Mouse (Mus musculus) lung, embryonic 16.5 days (tissue): ENCODE results near the gene Cnpy3. TPM values are rescaled to one million over a fixed set of nuclear protein-coding genes. Genes with fewer than 3 reads are reported as not detected.

Source experiments
- ATAC-seq: fragments of 200-750 bp; cut with Nextera tagmentation; 2 replicates; pipeline ENCODE4 v1.8.0; 2017; ENCODE audit warnings: low read depth, mild to moderate bottlenecking, moderate library complexity
- H3K27ac ChIP-seq: fragments of 300-500 bp; sonication (generic); 2 replicates; pipeline ENCODE4 v1.5.1; 2014; ENCODE audit warnings: mild to moderate bottlenecking, control low read depth, low read length
- H3K27me3 ChIP-seq: fragments of 300-500 bp; sonication (generic); 2 replicates; pipeline ENCODE4 v1.6.1; 2014; ENCODE audit warnings: low read depth, low read length, mixed read lengths; ENCODE audit not compliant: control insufficient read depth, insufficient read depth
- H3K36me3 ChIP-seq: fragments of 300-500 bp; sonication (generic); 2 replicates; pipeline ENCODE4 v1.6.1; 2014; ENCODE audit warnings: low read length; ENCODE audit not compliant: control insufficient read depth, insufficient read depth
- H3K4me1 ChIP-seq: fragments of 300-500 bp; sonication (generic); replicated peaks from 2 replicates; pipeline ENCODE4 v1.6.1; 2014; ENCODE audit warnings: low read length, mixed read lengths; ENCODE audit not compliant: control insufficient read depth, insufficient read depth
- H3K4me2 ChIP-seq: fragments of 300-500 bp; sonication (generic); 2 replicates; pipeline ENCODE4 v1.6.1; 2014; ENCODE audit warnings: low read depth, low read length, control low read depth
- H3K4me3 ChIP-seq: fragments of 300-500 bp; sonication (generic); 2 replicates; pipeline ENCODE4 v1.5.1; 2014; ENCODE audit warnings: mild to moderate bottlenecking, low read length, control low read depth
- H3K9ac ChIP-seq: fragments of 300-500 bp; sonication (generic); 2 replicates; pipeline ENCODE4 v1.6.1; 2014; ENCODE audit warnings: low read length, control low read depth
- H3K9me3 ChIP-seq: fragments of 300-500 bp; sonication (generic); 2 replicates; pipeline ENCODE4 v1.6.1; 2016; ENCODE audit warnings: low read length; ENCODE audit not compliant: control insufficient read depth
- WGBS: fragments of 180-500 bp; shearing (Covaris S2); extraction: QIAGEN DNeasy Blood & Tissue Kit; methylation state at CpG from one replicate; pipeline ENCODE4 v1.1.7; 2014; 5-methylcytosine and 5-hydroxymethylcytosine counted together
- polyA plus RNA-seq: library from polyadenylated mRNA; unstranded; fragments of >200 nt; fragmentation: Nextera tagmentation; extraction: Ambion mirVana; gene quantifications from 2 replicates; pipeline ENCODE4 v1.2.1, GENCODE M21; 2015

The Cnpy3 gene
- polyA plus RNA-seq, 1 experiment from 2014 or later, result 79.0 TPM

DNA sequence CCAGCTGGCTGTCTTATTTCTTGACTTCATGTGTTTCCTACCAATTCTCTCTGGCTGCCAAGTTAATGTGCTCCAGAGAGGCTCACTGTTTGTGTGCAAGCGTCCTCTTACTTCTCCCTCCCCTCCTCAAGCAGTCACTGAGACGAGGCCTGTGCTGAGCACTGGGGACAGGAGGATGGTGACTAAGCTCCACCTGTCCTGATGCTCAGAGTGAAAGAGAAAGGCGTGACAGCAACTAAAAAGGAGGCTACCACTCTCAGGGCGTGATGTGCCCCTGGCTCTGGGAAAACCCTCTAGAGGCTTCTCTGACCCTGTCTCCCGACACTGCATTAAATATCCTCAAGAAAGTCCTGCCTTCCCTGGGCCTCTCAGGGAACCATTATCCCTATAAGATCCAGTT is 2.7 kb downstream of the Cnpy3 start:
- no peak overlapping the region for H3K9ac ChIP-seq
- H3K4me2 ChIP-seq, result no peak overlapping the region
- no peaks in the 10 kb centered on the region for H3K9me3 ChIP-seq
- H3K4me1 ChIP-seq, result peaks cover 12% of the 10 kb centered on the region
- 87% methylated on average over 5 of the region's 5 CpGs for WGBS
- no peaks in the 10 kb centered on the region for H3K27me3 ChIP-seq
- H3K4me3 ChIP-seq, result no peak overlapping the region
- H3K27ac ChIP-seq, result no peak overlapping the region
- peaks cover 5% of the 10 kb centered on the region; the same call in 1 of the 2 replicates for H3K36me3 ChIP-seq
- ATAC-seq, result no peak

DNA sequence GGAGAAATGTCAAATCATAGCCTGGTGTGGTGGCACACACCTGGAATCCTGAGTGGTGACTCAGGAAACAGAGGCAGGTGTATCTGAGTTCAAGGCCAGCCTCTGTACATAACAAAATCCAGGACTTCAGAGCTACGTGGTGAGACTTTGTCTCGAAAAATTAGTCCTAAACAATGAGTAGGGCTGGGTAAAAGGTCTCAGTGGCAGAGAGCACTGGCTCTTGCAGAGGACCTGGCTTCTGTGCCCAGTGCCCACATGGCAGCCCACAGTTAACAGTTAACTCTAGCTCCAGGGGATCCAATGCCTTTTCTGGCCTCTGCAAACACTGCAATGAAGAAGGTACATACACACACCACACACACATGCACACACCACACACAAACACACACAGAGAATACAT is 4.2 kb downstream of the Cnpy3 start:
- H3K4me3 ChIP-seq, result no peak overlapping the region
- H3K9ac ChIP-seq, result no peak overlapping the region
- WGBS, result 82% methylated on average over 2 of the region's 2 CpGs
- H3K9me3 ChIP-seq, result no peaks in the 10 kb centered on the region
- H3K36me3 ChIP-seq, result peaks cover 5% of the 10 kb centered on the region; the same call in 1 of the 2 replicates
- no peak overlapping the region for H3K27ac ChIP-seq
- no peak for ATAC-seq
- H3K27me3 ChIP-seq, result no peaks in the 10 kb centered on the region
- H3K4me2 ChIP-seq, result no peak overlapping the region
- H3K4me1 ChIP-seq, result peaks cover 12% of the 10 kb centered on the region

- Histone ChIP-seq H3K36me3 (peaks cover 7% of the 10 kb centered on the region; the same call in 1 of the 2 replicates), H3K4me2 (no peak overlapping the region), H3K27ac (no peak overlapping the region), H3K9ac (no peak overlapping the region), H3K4me3 (no peak overlapping the region), H3K9me3 (no peaks in the 10 kb centered on the region), H3K27me3 (no peaks in the 10 kb centered on the region), H3K4me1 (peaks cover 7% of the 10 kb centered on the region)
- ATAC-seq, result no peak
- 79% methylated on average over 8 of the region's 8 CpGs for WGBS
These were observed 4.8 kb downstream of the Cnpy3 start for GRCm38 (mm10) chr17:46747234-46747633.

GRCm38 (mm10) chr17:46745506-46745905 is 6.5 kb downstream of the Cnpy3 start:
- WGBS, result 94% methylated on average over 2 of the region's 2 CpGs

DNA sequence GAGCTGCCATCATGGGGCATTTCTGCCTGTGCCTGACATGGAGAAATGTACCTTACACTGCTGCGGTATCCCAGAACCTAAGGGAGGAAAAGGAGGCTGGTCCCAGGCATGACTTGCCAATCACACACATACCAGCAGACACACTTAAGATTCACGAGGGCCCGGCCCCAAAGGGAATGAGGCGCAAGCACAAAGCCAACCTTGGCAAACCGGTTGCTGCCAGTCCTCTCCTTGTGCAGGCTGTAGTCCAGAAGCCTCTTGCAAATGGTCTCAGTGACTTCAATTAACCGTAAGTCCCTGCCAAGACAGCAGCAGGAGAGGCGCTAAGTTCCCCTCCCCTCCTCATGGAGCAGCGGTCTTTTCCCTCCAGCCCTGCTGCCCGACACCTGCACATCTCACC is 9.0 kb downstream of the Cnpy3 start:
- no peak overlapping the region for H3K4me2 ChIP-seq
- no peaks in the 10 kb centered on the region for H3K9me3 ChIP-seq
- ATAC-seq, result peak; percentile 38; the same call in 1 of the 2 replicates
- H3K27ac ChIP-seq, result no peak overlapping the region
- WGBS, result 71% methylated on average over 9 of the region's 9 CpGs
- no peak overlapping the region for H3K9ac ChIP-seq
- no peaks in the 10 kb centered on the region for H3K4me1 ChIP-seq
- H3K36me3 ChIP-seq, result peaks cover 7% of the 10 kb centered on the region; the same call in 1 of the 2 replicates
- no peaks in the 10 kb centered on the region for H3K27me3 ChIP-seq
- no peak overlapping the region for H3K4me3 ChIP-seq

More at GRCm38 (mm10) chr17:46745506-46745905, 6.5 kb downstream of the Cnpy3 start:
- H3K4me3 ChIP-seq, result no peak overlapping the region
- no peak overlapping the region for H3K27ac ChIP-seq
- H3K36me3 ChIP-seq, result peaks cover 7% of the 10 kb centered on the region; the same call in 1 of the 2 replicates
- H3K9ac ChIP-seq, result no peak overlapping the region
- ATAC-seq, result no peak
- no peaks in the 10 kb centered on the region for H3K9me3 ChIP-seq
- H3K27me3 ChIP-seq, result no peaks in the 10 kb centered on the region
- no peaks in the 10 kb centered on the region; the same call in 1 of the 2 replicates for H3K4me1 ChIP-seq
- H3K4me2 ChIP-seq, result no peak overlapping the region

DNA sequence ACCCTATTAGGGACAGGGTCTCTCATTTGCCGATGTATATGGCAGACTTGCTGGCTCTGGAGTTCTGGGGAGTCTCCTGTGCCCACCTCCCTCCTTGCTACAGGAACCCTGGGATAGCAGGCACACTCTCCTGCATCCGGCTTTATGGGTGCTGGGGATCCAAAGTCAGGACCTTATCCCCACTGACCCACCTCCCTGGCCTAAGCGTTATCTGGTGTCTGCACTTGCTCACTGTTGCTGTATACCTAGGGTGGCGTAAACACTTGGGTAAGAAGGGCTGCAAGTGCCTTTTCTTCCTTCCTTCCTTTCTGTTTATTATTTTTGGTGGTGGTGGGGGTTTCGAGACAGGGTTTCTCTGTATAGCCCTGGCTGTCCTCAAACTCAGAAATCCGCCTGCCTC is 10.7 kb downstream of the Cnpy3 start:
- H3K4me2 ChIP-seq, result no peak overlapping the region
- no peaks in the 10 kb centered on the region for H3K27me3 ChIP-seq

GRCm38 (mm10) chr17:46736160-46736559 is 15.9 kb downstream of the Cnpy3 start:
- Histone ChIP-seq H3K27ac (no peak overlapping the region), H3K4me2 (no peak overlapping the region), H3K9me3 (no peaks in the 10 kb centered on the region), H3K4me3 (no peak overlapping the region), H3K27me3 (no peaks in the 10 kb centered on the region), H3K36me3 (peaks cover 4% of the 10 kb centered on the region; the same call in 1 of the 2 replicates), H3K4me1 (no peaks in the 10 kb centered on the region), H3K9ac (no peak overlapping the region)
- 66% methylated on average over 10 of the region's 10 CpGs for WGBS
- ATAC-seq, result 0 out of 2 replicates have a peak, but pooled peaks have one; percentile 4

More for the DNA sequence above, 10.7 kb downstream of the Cnpy3 start:
- Histone ChIP-seq H3K9me3 (no peaks in the 10 kb centered on the region), H3K27ac (no peak overlapping the region), H3K4me3 (no peak overlapping the region), H3K9ac (no peak overlapping the region), H3K4me1 (no peaks in the 10 kb centered on the region), H3K36me3 (peaks cover 3% of the 10 kb centered on the region; the same call in 1 of the 2 replicates)
- 88% methylated on average over 6 of the region's 6 CpGs for WGBS
- ATAC-seq, result no peak

DNA sequence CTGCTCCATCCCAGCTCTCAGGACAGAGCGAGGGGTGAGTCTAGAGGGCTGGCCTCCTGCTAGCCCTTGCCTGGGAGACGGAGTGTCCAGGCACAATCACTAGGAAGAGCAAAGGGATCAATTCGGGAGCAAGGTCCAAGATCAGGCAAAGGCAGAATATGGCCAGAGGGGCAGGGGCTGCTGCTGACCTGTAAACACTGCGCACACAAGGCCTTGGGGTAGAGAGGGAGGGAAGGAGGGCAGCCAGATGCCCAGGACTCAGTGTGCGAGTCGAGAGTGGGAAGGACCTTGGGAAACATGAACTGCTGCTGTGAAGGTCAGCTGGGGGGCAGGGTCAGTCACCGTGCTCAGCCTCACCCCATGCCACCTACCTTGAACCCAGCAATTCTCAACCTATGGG is 16.7 kb downstream of the Cnpy3 start:
- Histone ChIP-seq H3K27me3 (no peaks in the 10 kb centered on the region), H3K4me3 (no peak overlapping the region), H3K4me2 (no peak overlapping the region), H3K9ac (no peak overlapping the region), H3K27ac (no peak overlapping the region), H3K4me1 (no peaks in the 10 kb centered on the region), H3K36me3 (peaks cover 4% of the 10 kb centered on the region; the same call in 1 of the 2 replicates), H3K9me3 (no peaks in the 10 kb centered on the region)
- no peak for ATAC-seq
- 85% methylated on average over 7 of the region's 7 CpGs for WGBS

DNA sequence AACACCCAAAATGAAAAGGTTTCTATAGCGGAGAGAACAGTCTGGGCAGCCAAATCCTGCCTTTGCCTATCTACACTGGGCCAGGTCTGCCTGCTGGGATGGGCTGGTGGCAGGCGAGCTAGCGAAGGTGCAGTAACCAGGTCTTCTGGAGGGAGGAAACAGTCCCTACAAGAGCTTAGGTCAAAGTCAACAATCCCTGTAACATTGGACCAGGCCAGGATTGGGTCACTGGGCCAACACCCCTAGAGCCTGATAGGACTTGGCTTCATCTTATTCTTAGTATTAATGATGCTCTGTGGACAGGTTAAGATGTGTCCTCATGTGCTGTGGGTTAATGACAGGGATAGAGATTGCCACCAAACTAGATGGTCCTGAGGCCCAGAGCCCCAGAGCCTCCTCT is 18.0 kb downstream of the Cnpy3 start:
- Histone ChIP-seq H3K27ac (no peak overlapping the region), H3K27me3 (peaks cover 5% of the 10 kb centered on the region; the same call in 1 of the 2 replicates), H3K4me3 (no peak overlapping the region), H3K4me2 (no peak overlapping the region), H3K9me3 (no peaks in the 10 kb centered on the region), H3K36me3 (peaks cover 4% of the 10 kb centered on the region; the same call in 1 of the 2 replicates), H3K4me1 (peaks cover under 1% of the 10 kb centered on the region), H3K9ac (no peak overlapping the region)
- ATAC-seq, result no peak
- 91% methylated on average over 3 of the region's 3 CpGs for WGBS
